Mouse (Mus musculus) heart, postnatal 0 days (tissue): ENCODE results near the gene Atrnl1.

ENCODE experiments used
- CTCF ChIP-seq: IDR thresholded peaks from 2 replicates; pipeline ENCODE4 v1.5.1; 2016; ENCODE audit warnings: antibody characterized with exemption, control low read depth, low read depth
- EP300 ChIP-seq: IDR thresholded peaks from 2 replicates; pipeline ENCODE4 v1.6.1; 2016; ENCODE audit warnings: antibody characterized with exemption, low read depth

GRCm38 (mm10) chr19:57868350-57868749, 257.5 kb downstream of the Atrnl1 start:
- TF ChIP-seq CTCF (no peak), EP300 (no peak)
